Mouse (Mus musculus): ENCODE measurements around the gene Mical2. TPM values are rescaled to one million over a fixed set of nuclear protein-coding genes. Genes with fewer than 3 reads are reported as not detected.
A peak's percentile ranks its signal among the peaks of the same experiment; 100 is the strongest.

Gene Mical2
- polyA plus RNA-seq, 1 experiment from 2014 or later, result 11.5 TPM

- ATAC-seq (ENCODE audit: low read depth) (no peak), DNase-seq (ENCODE audit: low spot score) (no peak)
- no peak overlapping the region for H3K4me3 ChIP-seq (ENCODE audit: low read depth, low read length)
- peaks cover 16% of the 10 kb centered on the region for H3K4me1 ChIP-seq (ENCODE audit: control insufficient read depth, insufficient read depth, low read length)
- no peak overlapping the region for H3K9ac ChIP-seq (ENCODE audit: low read depth, low read length)
- H3K4me2 ChIP-seq (ENCODE audit: low read depth, low read length), result no peak overlapping the region
- 68% methylated on average over 3 of the region's 3 CpGs for WGBS
- no peaks in the 10 kb centered on the region for H3K36me3 ChIP-seq (ENCODE audit: control insufficient read depth, insufficient read depth, low read length)
- H3K9me3 ChIP-seq (ENCODE audit: control insufficient read depth, low read length), result no peaks in the 10 kb centered on the region
- no peaks in the 10 kb centered on the region for H3K27me3 ChIP-seq (replicated peaks; ENCODE audit: control insufficient read depth, insufficient read depth, low read length)
- no peak overlapping the region for H3K27ac ChIP-seq (replicated peaks; ENCODE audit: low read depth, low read length)
Measured at GRCm38 (mm10) chr7:112298871-112299422, 73.3 kb downstream of the Mical2 start.

GRCm38 (mm10) chr7:112299521-112300096 is 74.0 kb downstream of the Mical2 start:
- DNase-seq (ENCODE audit: low spot score), result no peak
- no peak overlapping the region for H3K9ac ChIP-seq (ENCODE audit: low read depth, low read length)
- WGBS, result 58% methylated on average over 10 of the region's 10 CpGs
- H3K36me3 ChIP-seq (ENCODE audit: control insufficient read depth, insufficient read depth, low read length), result no peaks in the 10 kb centered on the region
- ATAC-seq (ENCODE audit: low read depth), result 0 out of 2 replicates have a peak, but pooled peaks have one; percentile 17
- peaks cover 21% of the 10 kb centered on the region for H3K4me1 ChIP-seq (ENCODE audit: control insufficient read depth, insufficient read depth, low read length)
- no peaks in the 10 kb centered on the region for H3K27me3 ChIP-seq (replicated peaks; ENCODE audit: control insufficient read depth, insufficient read depth, low read length)
- H3K4me3 ChIP-seq (ENCODE audit: low read depth, low read length), result no peak overlapping the region
- H3K27ac ChIP-seq (replicated peaks; ENCODE audit: low read depth, low read length), result no peak overlapping the region
- H3K4me2 ChIP-seq (ENCODE audit: low read depth, low read length), result no peak overlapping the region
- no peaks in the 10 kb centered on the region for H3K9me3 ChIP-seq (ENCODE audit: control insufficient read depth, low read length)

GRCm38 (mm10) chr7:112300141-112300540 is 74.5 kb downstream of the Mical2 start:
- peaks cover 22% of the 10 kb centered on the region for H3K4me1 ChIP-seq (ENCODE audit: control insufficient read depth, insufficient read depth, low read length)
- H3K4me2 ChIP-seq (ENCODE audit: low read depth, low read length), result no peak overlapping the region
- H3K9me3 ChIP-seq (ENCODE audit: control insufficient read depth, low read length), result no peaks in the 10 kb centered on the region
- DNase-seq (ENCODE audit: low spot score) (no peak), ATAC-seq (ENCODE audit: low read depth) (no peak)
- H3K36me3 ChIP-seq (ENCODE audit: control insufficient read depth, insufficient read depth, low read length), result no peaks in the 10 kb centered on the region
- no peaks in the 10 kb centered on the region for H3K27me3 ChIP-seq (replicated peaks; ENCODE audit: control insufficient read depth, insufficient read depth, low read length)
- WGBS, result 73% methylated on average over 5 of the region's 5 CpGs
- H3K9ac ChIP-seq (ENCODE audit: low read depth, low read length), result no peak overlapping the region
- no peak overlapping the region for H3K4me3 ChIP-seq (ENCODE audit: low read depth, low read length)
- H3K27ac ChIP-seq (replicated peaks; ENCODE audit: low read depth, low read length), result no peak overlapping the region

GRCm38 (mm10) chr7:112301052-112301451 is 75.4 kb downstream of the Mical2 start:
- Histone ChIP-seq H3K9me3 (ENCODE audit: control insufficient read depth, low read length) (no peaks in the 10 kb centered on the region), H3K27ac (replicated peaks; ENCODE audit: low read depth, low read length) (no peak overlapping the region), H3K9ac (ENCODE audit: low read depth, low read length) (no peak overlapping the region), H3K4me1 (ENCODE audit: control insufficient read depth, insufficient read depth, low read length) (peaks cover 22% of the 10 kb centered on the region), H3K27me3 (replicated peaks; ENCODE audit: control insufficient read depth, insufficient read depth, low read length) (no peaks in the 10 kb centered on the region), H3K36me3 (ENCODE audit: control insufficient read depth, insufficient read depth, low read length) (no peaks in the 10 kb centered on the region), H3K4me3 (ENCODE audit: low read depth, low read length) (no peak overlapping the region), H3K4me2 (ENCODE audit: low read depth, low read length) (no peak overlapping the region)
- DNase-seq (ENCODE audit: low spot score), result no peak
- ATAC-seq (ENCODE audit: low read depth), result no peak

GRCm38 (mm10) chr7:112304382-112304781 is 78.7 kb downstream of the Mical2 start:
- 59% methylated on average over 8 of the region's 8 CpGs for WGBS
- peak; percentile 50; the same call in 1 of the 2 replicates for ATAC-seq (ENCODE audit: low read depth)
- Histone ChIP-seq H3K4me2 (ENCODE audit: low read depth, low read length) (no peak overlapping the region), H3K9ac (ENCODE audit: low read depth, low read length) (no peak overlapping the region), H3K27ac (replicated peaks; ENCODE audit: low read depth, low read length) (no peak overlapping the region), H3K9me3 (ENCODE audit: control insufficient read depth, low read length) (no peaks in the 10 kb centered on the region), H3K4me1 (ENCODE audit: control insufficient read depth, insufficient read depth, low read length) (peaks cover 11% of the 10 kb centered on the region), H3K4me3 (ENCODE audit: low read depth, low read length) (no peak overlapping the region), H3K27me3 (replicated peaks; ENCODE audit: control insufficient read depth, insufficient read depth, low read length) (no peaks in the 10 kb centered on the region), H3K36me3 (ENCODE audit: control insufficient read depth, insufficient read depth, low read length) (no peaks in the 10 kb centered on the region)
- DNase-seq (ENCODE audit: low spot score), result peak; percentile 70

GRCm38 (mm10) chr7:112309289-112310016 is 83.8 kb downstream of the Mical2 start:
- no peaks in the 10 kb centered on the region for H3K9me3 ChIP-seq (ENCODE audit: control insufficient read depth, low read length)
- 83% methylated on average over 11 of the region's 11 CpGs for WGBS
- H3K36me3 ChIP-seq (ENCODE audit: control insufficient read depth, insufficient read depth, low read length), result no peaks in the 10 kb centered on the region
- H3K27me3 ChIP-seq (replicated peaks; ENCODE audit: control insufficient read depth, insufficient read depth, low read length), result no peaks in the 10 kb centered on the region
- DNase-seq (ENCODE audit: low spot score) (no peak), ATAC-seq (ENCODE audit: low read depth) (no peak)
- no peak overlapping the region for H3K4me2 ChIP-seq (ENCODE audit: low read depth, low read length)
- H3K27ac ChIP-seq (replicated peaks; ENCODE audit: low read depth, low read length), result no peak overlapping the region
- no peak overlapping the region for H3K9ac ChIP-seq (ENCODE audit: low read depth, low read length)
- H3K4me1 ChIP-seq (ENCODE audit: control insufficient read depth, insufficient read depth, low read length), result peaks cover 3% of the 10 kb centered on the region; the same call in 1 of the 2 replicates
- H3K4me3 ChIP-seq (ENCODE audit: low read depth, low read length), result no peak overlapping the region

- 85% methylated on average over 4 of the region's 4 CpGs for WGBS
- no peak for ATAC-seq (ENCODE audit: low read depth)
- no peak overlapping the region for H3K27ac ChIP-seq (replicated peaks; ENCODE audit: low read depth, low read length)
- no peak overlapping the region for H3K4me2 ChIP-seq (ENCODE audit: low read depth, low read length)
- H3K27me3 ChIP-seq (replicated peaks; ENCODE audit: control insufficient read depth, insufficient read depth, low read length), result no peaks in the 10 kb centered on the region
- H3K9ac ChIP-seq (ENCODE audit: low read depth, low read length), result no peak overlapping the region
- no peaks in the 10 kb centered on the region for H3K4me1 ChIP-seq (ENCODE audit: control insufficient read depth, insufficient read depth, low read length)
- no peaks in the 10 kb centered on the region for H3K9me3 ChIP-seq (ENCODE audit: control insufficient read depth, low read length)
- DNase-seq (ENCODE audit: low spot score), result no peak
- no peak overlapping the region for H3K4me3 ChIP-seq (ENCODE audit: low read depth, low read length)
- no peaks in the 10 kb centered on the region for H3K36me3 ChIP-seq (ENCODE audit: control insufficient read depth, insufficient read depth, low read length)
Measured at GRCm38 (mm10) chr7:112310017-112310360, 84.3 kb downstream of the Mical2 start.

- Histone ChIP-seq H3K4me2 (ENCODE audit: low read depth, low read length) (no peak overlapping the region), H3K27me3 (replicated peaks; ENCODE audit: control insufficient read depth, insufficient read depth, low read length) (no peaks in the 10 kb centered on the region), H3K4me3 (ENCODE audit: low read depth, low read length) (no peak overlapping the region), H3K36me3 (ENCODE audit: control insufficient read depth, insufficient read depth, low read length) (no peaks in the 10 kb centered on the region), H3K4me1 (ENCODE audit: control insufficient read depth, insufficient read depth, low read length) (peaks cover 7% of the 10 kb centered on the region; the same call in 1 of the 2 replicates), H3K9me3 (ENCODE audit: control insufficient read depth, low read length) (no peaks in the 10 kb centered on the region), H3K9ac (ENCODE audit: low read depth, low read length) (no peak overlapping the region), H3K27ac (replicated peaks; ENCODE audit: low read depth, low read length) (no peak overlapping the region)
- DNase-seq (ENCODE audit: low spot score), result no peak
- ATAC-seq (ENCODE audit: low read depth), result no peak
- 66% methylated on average over 5 of the region's 5 CpGs for WGBS
Measured at GRCm38 (mm10) chr7:112313211-112313610, 87.6 kb downstream of the Mical2 start.

Measured in embryonic facial prominence, embryonic 14.5 days (tissue).